Mouse (Mus musculus) lung, embryonic 14.5 days (tissue): ENCODE results near the gene Rnd2. TPM values are rescaled to one million over a fixed set of nuclear protein-coding genes. Genes with fewer than 3 reads are reported as not detected.

Experiments
- ATAC-seq: fragments of 200-750 bp; cut with Nextera tagmentation; 2 replicates; pipeline ENCODE4 v1.8.0; 2017; ENCODE audit warnings: mild to moderate bottlenecking, moderate TSS enrichment, moderate library complexity; ENCODE audit not compliant: insufficient read depth
- DNase-seq: peaks from one replicate; pipeline ENCODE4 v3.0.0-alpha.2; 2015
- H3K27ac ChIP-seq: fragments of 300-500 bp; sonication (generic); 2 replicates; pipeline ENCODE4 v1.5.1; 2014; ENCODE audit warnings: low read depth, mild to moderate bottlenecking, moderate library complexity
- H3K27me3 ChIP-seq: fragments of 300-500 bp; sonication (generic); 2 replicates; pipeline ENCODE4 v1.6.1; 2014; ENCODE audit warnings: low read length, control low read depth; ENCODE audit not compliant: insufficient read depth
- H3K36me3 ChIP-seq: fragments of 300-500 bp; sonication (generic); 2 replicates; pipeline ENCODE4 v1.6.1; 2014; ENCODE audit warnings: control low read depth; ENCODE audit not compliant: insufficient read depth
- H3K4me1 ChIP-seq: fragments of 300-500 bp; sonication (generic); 2 replicates; pipeline ENCODE4 v1.6.1; 2014; ENCODE audit warnings: antibody characterized with exemption, control low read depth; ENCODE audit not compliant: insufficient read depth
- H3K4me2 ChIP-seq: fragments of 300-500 bp; sonication (generic); 2 replicates; pipeline ENCODE4 v1.6.1; 2014; ENCODE audit warnings: mild to moderate bottlenecking
- H3K4me3 ChIP-seq: fragments of 300-500 bp; sonication (generic); 2 replicates; pipeline ENCODE4 v1.5.1; 2014; ENCODE audit warnings: low read depth, low read length
- H3K9ac ChIP-seq: fragments of 300-500 bp; sonication (generic); 2 replicates; pipeline ENCODE4 v1.6.1; 2014
- H3K9me3 ChIP-seq: fragments of 300-500 bp; sonication (generic); 2 replicates; pipeline ENCODE4 v1.6.1; 2016; ENCODE audit warnings: low read depth, low read length, control low read depth
- CTCF ChIP-seq: IDR thresholded peaks from 2 replicates; pipeline ENCODE4 v1.5.1; 2016; ENCODE audit warnings: antibody characterized with exemption, low read depth
- WGBS: fragments of 180-500 bp; shearing (Covaris S2); extraction: QIAGEN DNeasy Blood & Tissue Kit; methylation state at CpG from one replicate; pipeline ENCODE4 v1.1.7; 2014; 5-methylcytosine and 5-hydroxymethylcytosine counted together
- microRNA-seq: library from miRNA; unstranded; fragments of <30 nt; microRNA quantifications from one replicate; pipeline ENCODE4, GENCODE M21; 2016; ENCODE audit warnings: borderline number of aligned reads
- polyA plus RNA-seq: library from polyadenylated mRNA; unstranded; fragments of >200 nt; fragmentation: Nextera tagmentation; extraction: Ambion mirVana; gene quantifications from 2 replicates; pipeline ENCODE4 v1.2.1, GENCODE M21; 2014

Rnd2 gene
- polyA plus RNA-seq, 1 experiment from 2014 or later, result 5.6 TPM

DNA sequence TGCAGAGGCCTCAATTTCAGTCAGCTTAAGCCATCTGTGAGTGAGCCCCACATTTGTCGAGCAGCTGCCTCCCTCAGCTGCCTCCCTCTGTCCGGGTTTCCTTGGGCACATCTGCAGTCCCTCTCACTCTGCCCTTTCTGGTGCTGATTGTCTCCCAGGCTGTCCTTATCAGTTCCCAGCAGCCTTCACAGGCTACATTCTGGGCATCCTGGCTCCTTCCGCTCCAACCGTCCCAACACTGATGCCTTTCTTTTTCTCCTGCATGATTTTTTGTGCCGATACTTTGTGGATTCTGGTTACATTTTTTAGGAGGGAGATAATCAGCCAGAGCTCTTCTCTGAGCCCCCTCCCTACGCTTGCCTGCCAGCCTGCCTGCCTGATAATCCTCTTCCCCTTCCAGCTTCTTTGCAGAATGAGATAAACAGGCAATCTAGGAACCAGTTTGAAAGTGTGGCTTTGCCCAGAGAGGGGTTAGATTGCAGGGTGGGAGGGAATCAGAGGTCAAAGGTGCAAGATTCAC lies 20.8 kb downstream of the Rnd2 start:
- H3K4me1 ChIP-seq, result no peaks in the 10 kb centered on the region
- ATAC-seq (no peak), DNase-seq (no peak)
- H3K9ac ChIP-seq, result no peak overlapping the region
- 34% methylated on average over 6 of the region's 6 CpGs for WGBS
- no peak for TF ChIP-seq CTCF
- H3K4me2 ChIP-seq, result no peak overlapping the region
- peaks cover 34% of the 10 kb centered on the region for H3K36me3 ChIP-seq
- H3K27ac ChIP-seq, result no peak overlapping the region
- no peak overlapping the region for H3K4me3 ChIP-seq
- H3K27me3 ChIP-seq, result no peaks in the 10 kb centered on the region
- no peaks in the 10 kb centered on the region for H3K9me3 ChIP-seq

DNA sequence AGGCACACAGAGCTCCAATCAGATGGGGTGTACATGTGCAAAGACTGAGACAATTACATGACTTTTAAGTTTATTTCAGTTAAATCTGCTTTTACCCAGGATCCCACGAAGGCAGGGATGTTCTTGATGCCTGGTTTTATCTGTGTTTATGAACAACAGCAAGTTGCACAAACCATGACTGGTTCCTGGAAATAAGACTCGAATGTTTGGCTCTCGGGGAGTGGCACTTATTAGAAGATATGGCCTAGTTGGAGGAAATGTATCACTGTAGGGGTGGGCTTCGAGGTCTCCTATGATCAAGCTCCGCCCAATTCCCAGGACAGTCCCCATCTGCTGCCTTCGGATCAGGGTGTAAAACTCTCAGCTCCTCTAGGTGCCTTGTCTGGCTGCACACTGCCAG lies 21.3 kb downstream of the Rnd2 start:
- no peaks in the 10 kb centered on the region for H3K27me3 ChIP-seq
- ATAC-seq (no peak), DNase-seq (no peak)
- no peak overlapping the region for H3K4me2 ChIP-seq
- H3K4me1 ChIP-seq, result no peaks in the 10 kb centered on the region
- no peak overlapping the region for H3K27ac ChIP-seq
- TF ChIP-seq CTCF, result no peak
- H3K36me3 ChIP-seq, result peaks cover 35% of the 10 kb centered on the region
- no peak overlapping the region for H3K4me3 ChIP-seq
- WGBS, result 62% methylated on average over 6 of the region's 6 CpGs
- H3K9ac ChIP-seq, result no peak overlapping the region
- H3K9me3 ChIP-seq, result no peaks in the 10 kb centered on the region

GRCm38 (mm10) chr11:101506269-101506780 lies 41.5 kb downstream of the Rnd2 start:
- H3K27ac ChIP-seq, result no peak overlapping the region
- H3K27me3 ChIP-seq, result no peaks in the 10 kb centered on the region
- no peak overlapping the region for H3K4me3 ChIP-seq
- TF ChIP-seq CTCF, result no peak
- no peak overlapping the region for H3K4me2 ChIP-seq
- no peak overlapping the region for H3K9ac ChIP-seq
- WGBS, result 88% methylated on average over 5 of the region's 5 CpGs
- peaks cover 68% of the 10 kb centered on the region for H3K36me3 ChIP-seq
- DNase-seq (no peak), ATAC-seq (no peak)
- H3K9me3 ChIP-seq, result no peaks in the 10 kb centered on the region
- H3K4me1 ChIP-seq, result no peaks in the 10 kb centered on the region

- 91% methylated on average over 7 of the region's 7 CpGs for WGBS
- H3K9ac ChIP-seq, result no peak overlapping the region
- H3K27me3 ChIP-seq, result no peaks in the 10 kb centered on the region
- H3K4me2 ChIP-seq, result no peak overlapping the region
- peaks cover 69% of the 10 kb centered on the region for H3K36me3 ChIP-seq
- ATAC-seq (no peak), DNase-seq (no peak)
- H3K4me3 ChIP-seq, result no peak overlapping the region
- no peak for TF ChIP-seq CTCF
- no peaks in the 10 kb centered on the region for H3K4me1 ChIP-seq
- H3K9me3 ChIP-seq, result no peaks in the 10 kb centered on the region
- no peak overlapping the region for H3K27ac ChIP-seq
Observed at GRCm38 (mm10) chr11:101507090-101507489, 42.3 kb downstream of the Rnd2 start.

- Histone ChIP-seq H3K4me1 (no peaks in the 10 kb centered on the region), H3K4me2 (no peak overlapping the region), H3K4me3 (no peak overlapping the region), H3K9ac (no peak overlapping the region), H3K27me3 (no peaks in the 10 kb centered on the region), H3K9me3 (no peaks in the 10 kb centered on the region), H3K36me3 (peaks cover 52% of the 10 kb centered on the region), H3K27ac (no peak overlapping the region)
- ATAC-seq (no peak), DNase-seq (no peak)
- no peak for TF ChIP-seq CTCF
- 79% methylated on average over 5 of the region's 5 CpGs for WGBS
Observed at GRCm38 (mm10) chr11:101518937-101519336, 54.1 kb downstream of the Rnd2 start.

- Histone ChIP-seq H3K27ac (no peak overlapping the region), H3K4me1 (no peaks in the 10 kb centered on the region), H3K9me3 (no peaks in the 10 kb centered on the region), H3K4me3 (no peak overlapping the region), H3K9ac (no peak overlapping the region), H3K36me3 (peaks cover 52% of the 10 kb centered on the region), H3K4me2 (no peak overlapping the region), H3K27me3 (no peaks in the 10 kb centered on the region)
- ATAC-seq (no peak), DNase-seq (no peak)
- TF ChIP-seq CTCF, result no peak
- WGBS, result 81% methylated on average over 6 of the region's 6 CpGs
Observed at GRCm38 (mm10) chr11:101519364-101519763, 54.6 kb downstream of the Rnd2 start.

Small RNA genes lying within 50 kb of the gene (microRNA-seq; reads per million reads assigned to microRNA genes)
- not detected for gene Mir6929

Other genes starting within 250 kb of the Rnd2 start
- gene Ezh1, start 238.5 kb upstream of the Rnd2 start, polyA plus RNA-seq, result 17.4 and 18.9 TPM in 2 replicates
- gene Ramp2, start 219.0 kb upstream of the Rnd2 start, polyA plus RNA-seq, result 271 and 276 TPM in 2 replicates
- 132 and 139 TPM in 2 replicates for gene Vps25, start 211.3 kb upstream of the Rnd2 start, polyA plus RNA-seq
- 5.3 and 5.8 TPM in 2 replicates for gene Wnk4, start 204.4 kb upstream of the Rnd2 start, polyA plus RNA-seq
- 1.0 and 1.9 TPM in 2 replicates for gene Cntd1, start 186.0 kb upstream of the Rnd2 start, polyA plus RNA-seq
- gene Coa3, start 185.9 kb upstream of the Rnd2 start, polyA plus RNA-seq, result 190 and 197 TPM in 2 replicates
- gene Becn1, start 162.7 kb upstream of the Rnd2 start, polyA plus RNA-seq, result 149 and 154 TPM in 2 replicates
- 118 and 123 TPM in 2 replicates for gene Psme3, start 148.8 kb upstream of the Rnd2 start, polyA plus RNA-seq
- gene Aoc2, start 139.9 kb upstream of the Rnd2 start, polyA plus RNA-seq, result 1.5 TPM in 2 replicates
- 0.62 and 0.83 TPM in 2 replicates for gene Aoc3, start 134.4 kb upstream of the Rnd2 start, polyA plus RNA-seq
- gene G6pc, start 97.4 kb upstream of the Rnd2 start, polyA plus RNA-seq, result not detected in 2 replicates
- gene Aarsd1, start 47.4 kb upstream of the Rnd2 start, polyA plus RNA-seq, result 85.4 and 93.3 TPM in 2 replicates
- 11.0 and 12.2 TPM in 2 replicates for gene Gm27029, start 40.2 kb upstream of the Rnd2 start, polyA plus RNA-seq
- 16.6 and 17.4 TPM in 2 replicates for gene Rundc1, start 39.9 kb upstream of the Rnd2 start, polyA plus RNA-seq
- gene Ptges3l, start 39.7 kb upstream of the Rnd2 start, polyA plus RNA-seq, result 9.3 and 11.5 TPM in 2 replicates
- gene Rpl27, start 22.7 kb upstream of the Rnd2 start, polyA plus RNA-seq, result 421 and 428 TPM in 2 replicates
- gene Ifi35, start 16.6 kb upstream of the Rnd2 start, polyA plus RNA-seq, result 11.4 and 12.1 TPM in 2 replicates
- 36.3 and 38.2 TPM in 2 replicates for gene Vat1, start 1.2 kb downstream of the Rnd2 start, polyA plus RNA-seq
- gene Brca1, start 87.0 kb downstream of the Rnd2 start, polyA plus RNA-seq, result 20.9 and 21.0 TPM in 2 replicates
- 59.2 and 62.4 TPM in 2 replicates for gene Nbr1, start 87.2 kb downstream of the Rnd2 start, polyA plus RNA-seq
- gene Tmem106a, start 117.2 kb downstream of the Rnd2 start, polyA plus RNA-seq, result 3.3 and 5.2 TPM in 2 replicates
- gene Gm11634, start 134.3 kb downstream of the Rnd2 start, polyA plus RNA-seq, result not detected in 2 replicates
- gene Rdm1, start 162.2 kb downstream of the Rnd2 start, polyA plus RNA-seq, result 33.1 and 33.4 TPM in 2 replicates
- 2.1 and 2.8 TPM in 2 replicates for gene Arl4d, start 200.5 kb downstream of the Rnd2 start, polyA plus RNA-seq